Mouse (Mus musculus): ENCODE data around the gene Prr14.

Prr14 gene

GRCm38 (mm10) chr7:127512231-127513015, 53.0 kb downstream of the Prr14 start:
- peak; percentile 69 to 71 for DNase-seq (ENCODE audit: low spot score in 2 of 2)

- DNase-seq (ENCODE audit: low spot score in 2 of 2): no peak
Observed at GRCm38 (mm10) chr7:127513016-127513390, 53.6 kb downstream of the Prr14 start.

GRCm38 (mm10) chr7:127513781-127514180, 54.4 kb downstream of the Prr14 start:
- no peak for DNase-seq (ENCODE audit: low spot score in 2 of 2)

DNA sequence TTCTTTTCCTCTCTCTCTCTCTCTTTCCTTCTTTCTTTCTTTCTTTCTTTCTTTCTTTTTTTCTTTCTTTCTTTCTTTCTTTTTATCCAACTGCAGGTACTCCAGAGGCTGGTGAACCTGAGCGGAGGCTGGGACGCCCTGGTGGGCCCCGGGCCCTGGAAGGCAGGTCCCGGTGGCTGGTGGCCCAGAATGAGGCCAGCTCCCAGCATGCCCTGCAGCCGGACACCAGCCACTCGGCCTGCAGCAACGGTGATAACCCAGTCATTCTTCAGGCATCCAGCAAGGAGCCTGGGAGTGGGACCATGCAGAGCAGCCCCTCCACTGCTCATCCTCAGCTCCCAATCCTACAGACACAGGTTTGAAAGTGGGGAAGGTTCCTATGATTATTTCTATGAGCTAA, 56.4 kb downstream of the Prr14 start:
- DNase-seq (ENCODE audit: low spot score in 2 of 2): no peak

DNA sequence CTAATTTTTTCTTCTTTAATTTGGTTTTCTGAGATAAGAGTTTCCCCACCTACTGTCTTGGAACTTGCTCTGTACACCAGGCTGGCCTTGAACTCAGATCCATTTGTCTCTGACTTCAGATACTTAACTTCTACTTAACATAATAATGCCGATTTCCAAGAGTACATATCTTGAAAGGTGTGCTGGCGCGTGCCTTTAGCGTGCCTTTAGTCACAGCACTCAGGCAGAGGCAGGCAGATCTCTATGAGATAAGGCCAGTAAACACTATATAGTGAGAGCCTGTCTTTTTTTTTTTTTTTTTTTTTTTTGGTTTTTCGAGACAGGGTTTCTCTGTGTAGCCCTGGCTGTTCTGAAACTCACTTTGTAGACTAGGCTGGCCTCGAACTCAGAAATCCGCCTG, 56.9 kb downstream of the Prr14 start:
- DNase-seq (ENCODE audit: low spot score in 2 of 2): no peak

- no peak for DNase-seq (ENCODE audit: low spot score in 2 of 2)
Observed at GRCm38 (mm10) chr7:127519284-127519683, 59.9 kb downstream of the Prr14 start, which contains the start of gene Gm42715. Gene Gm42715, plus strand, starts transcription at chr7:127519584.

Measured in frontal cortex, postnatal 25 days (tissue).